Mouse (Mus musculus): ENCODE data around the gene Rnft2. TPM values are rescaled to one million over a fixed set of nuclear protein-coding genes. Genes with fewer than 3 reads are reported as not detected.

Gene Rnft2
- total and polyA plus RNA-seq, 3 experiments: 0.95 to 1.1 (median 1.0) TPM

GRCm38 (mm10) chr5:118192221-118192620 lies 52.7 kb downstream of the Rnft2 start:
- DNase-seq (ENCODE audit: low spot score) (no peak), ATAC-seq (ENCODE audit: extremely low read depth, insufficient number of reproducible peaks, low FRiP score, poor library complexity, severe bottlenecking) (no peak)
- TF ChIP-seq TAL1 (conservative IDR thresholded peaks at IDR 0.05; ENCODE audit: low read depth, low read length) (no peak), GATA1 (IDR thresholded peaks at IDR 0.05; ENCODE audit: borderline replicate concordance, low read length) (no peak), GATA2 (IDR thresholded peaks at IDR 0.05; ENCODE audit: borderline replicate concordance, low read depth, low read length) (no peak), POLR2AphosphoS5 (IDR thresholded peaks at IDR 0.05; ENCODE audit: insufficient replicate concordance, low read depth, low read length) (no peak), CTCF (IDR thresholded peaks at IDR 0.05; ENCODE audit: low read depth, low read length) (no peak)
- no peaks in the 10 kb centered on the region for H3K36me3 ChIP-seq (replicated peaks)
- no peaks in the 10 kb centered on the region for H3K4me1 ChIP-seq (ENCODE audit: insufficient read depth, low read depth, low read length)
- H3K27me3 ChIP-seq (ENCODE audit: insufficient read depth, low read length): peaks cover 3% of the 10 kb centered on the region; the same call in 1 of the 2 replicates
- no peak overlapping the region for H3K4me3 ChIP-seq (ENCODE audit: low read depth, low read length)
- H3K9me3 ChIP-seq (replicated peaks): no peaks in the 10 kb centered on the region

GRCm38 (mm10) chr5:118190491-118190890 lies 54.4 kb downstream of the Rnft2 start:
- Histone ChIP-seq H3K4me3 (ENCODE audit: low read depth, low read length) (no peak overlapping the region), H3K9me3 (replicated peaks) (no peaks in the 10 kb centered on the region), H3K36me3 (replicated peaks) (no peaks in the 10 kb centered on the region), H3K27me3 (ENCODE audit: insufficient read depth, low read length) (peaks cover 3% of the 10 kb centered on the region; the same call in 1 of the 2 replicates), H3K4me1 (ENCODE audit: insufficient read depth, low read depth, low read length) (no peaks in the 10 kb centered on the region)
- no peak for ATAC-seq (ENCODE audit: extremely low read depth, insufficient number of reproducible peaks, low FRiP score, poor library complexity, severe bottlenecking)
- DNase-seq (ENCODE audit: low spot score): no peak
- TF ChIP-seq GATA1 (IDR thresholded peaks at IDR 0.05; ENCODE audit: borderline replicate concordance, low read length) (no peak), GATA2 (IDR thresholded peaks at IDR 0.05; ENCODE audit: borderline replicate concordance, low read depth, low read length) (no peak), CTCF (IDR thresholded peaks at IDR 0.05; ENCODE audit: low read depth, low read length) (no peak), POLR2AphosphoS5 (IDR thresholded peaks at IDR 0.05; ENCODE audit: insufficient replicate concordance, low read depth, low read length) (no peak), TAL1 (conservative IDR thresholded peaks at IDR 0.05; ENCODE audit: low read depth, low read length) (no peak)

DNA sequence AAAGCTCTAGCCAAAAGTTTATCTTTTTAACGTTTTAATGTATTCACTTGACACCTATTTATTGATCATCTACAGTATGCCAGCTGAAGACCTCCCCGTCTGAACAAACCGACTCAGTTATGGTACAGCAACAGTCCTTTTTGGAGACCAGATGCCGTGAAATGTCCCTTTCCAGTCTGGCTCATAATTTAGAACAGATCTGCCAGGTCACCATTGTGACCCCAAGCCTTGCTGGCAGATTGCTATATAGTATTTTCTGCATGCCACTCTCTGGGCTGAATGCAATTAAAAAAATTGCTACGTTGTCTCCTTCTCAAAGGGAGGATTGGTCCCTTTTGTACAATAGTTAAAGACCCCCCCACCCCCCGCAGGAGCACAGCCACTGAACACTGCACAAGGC lies 56.6 kb downstream of the Rnft2 start:
- no peaks in the 10 kb centered on the region for H3K36me3 ChIP-seq (replicated peaks)
- no peaks in the 10 kb centered on the region for H3K4me1 ChIP-seq (ENCODE audit: insufficient read depth, low read depth, low read length)
- H3K27me3 ChIP-seq (ENCODE audit: insufficient read depth, low read length): peaks cover 3% of the 10 kb centered on the region; the same call in 1 of the 2 replicates
- no peaks in the 10 kb centered on the region for H3K9me3 ChIP-seq (replicated peaks)
- no peak for ATAC-seq (ENCODE audit: extremely low read depth, insufficient number of reproducible peaks, low FRiP score, poor library complexity, severe bottlenecking)
- no peak for TF ChIP-seq POLR2AphosphoS5 (IDR thresholded peaks at IDR 0.05; ENCODE audit: insufficient replicate concordance, low read depth, low read length)
- TF ChIP-seq TAL1 (conservative IDR thresholded peaks at IDR 0.05; ENCODE audit: low read depth, low read length): no peak
- TF ChIP-seq CTCF (IDR thresholded peaks at IDR 0.05; ENCODE audit: low read depth, low read length): no peak
- TF ChIP-seq GATA1 (IDR thresholded peaks at IDR 0.05; ENCODE audit: borderline replicate concordance, low read length): no peak
- TF ChIP-seq GATA2 (IDR thresholded peaks at IDR 0.05; ENCODE audit: borderline replicate concordance, low read depth, low read length): no peak
- H3K4me3 ChIP-seq (ENCODE audit: low read depth, low read length): no peak overlapping the region
- DNase-seq (ENCODE audit: low spot score): no peak

DNA sequence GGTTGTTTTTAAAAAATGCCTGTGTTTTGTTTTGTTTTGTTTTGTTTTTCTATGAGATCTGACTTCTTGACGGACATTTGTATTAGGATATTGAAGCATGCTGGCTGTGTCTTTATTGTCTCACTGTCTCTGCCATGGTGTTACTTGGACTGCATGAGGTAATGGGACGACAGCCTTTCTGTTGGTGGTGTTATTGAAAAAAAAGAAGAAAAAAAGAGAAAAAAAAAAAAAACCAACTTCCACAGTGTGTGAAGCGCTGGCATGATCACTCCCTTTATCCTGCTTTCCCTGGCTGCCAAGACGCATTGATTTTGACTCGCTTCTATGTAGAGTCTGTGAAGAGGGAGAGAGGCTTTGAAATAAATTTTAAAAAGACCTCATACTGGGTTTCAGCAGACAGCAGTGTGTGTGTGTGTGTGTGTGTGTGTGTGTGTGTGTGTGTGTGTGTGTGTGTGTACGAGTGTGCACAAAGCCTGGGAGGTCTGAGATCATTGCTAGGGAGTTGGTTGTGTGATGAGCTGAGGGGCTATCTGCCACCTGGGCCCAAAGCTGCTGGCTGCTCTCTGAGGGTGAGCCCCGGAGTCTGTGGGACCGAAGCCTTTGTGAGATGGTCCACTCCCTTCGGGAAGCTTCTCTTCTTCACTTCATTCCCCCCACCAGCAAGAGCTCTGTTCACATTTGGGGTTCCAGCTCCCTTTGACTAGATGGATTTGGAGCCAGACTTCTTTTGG lies 57.8 kb downstream of the Rnft2 start:
- Histone ChIP-seq H3K36me3 (replicated peaks) (no peaks in the 10 kb centered on the region), H3K4me1 (ENCODE audit: insufficient read depth, low read depth, low read length) (no peaks in the 10 kb centered on the region), H3K9me3 (replicated peaks) (no peaks in the 10 kb centered on the region), H3K4me3 (ENCODE audit: low read depth, low read length) (no peak overlapping the region), H3K27me3 (ENCODE audit: insufficient read depth, low read length) (peaks cover 3% of the 10 kb centered on the region; the same call in 1 of the 2 replicates)
- TF ChIP-seq GATA1 (IDR thresholded peaks at IDR 0.05; ENCODE audit: borderline replicate concordance, low read length): no peak
- TF ChIP-seq CTCF (IDR thresholded peaks at IDR 0.05; ENCODE audit: low read depth, low read length): no peak
- TF ChIP-seq POLR2AphosphoS5 (IDR thresholded peaks at IDR 0.05; ENCODE audit: insufficient replicate concordance, low read depth, low read length): no peak
- no peak for TF ChIP-seq GATA2 (IDR thresholded peaks at IDR 0.05; ENCODE audit: borderline replicate concordance, low read depth, low read length)
- no peak for TF ChIP-seq TAL1 (conservative IDR thresholded peaks at IDR 0.05; ENCODE audit: low read depth, low read length)
- DNase-seq (ENCODE audit: low spot score) (no peak), ATAC-seq (ENCODE audit: extremely low read depth, insufficient number of reproducible peaks, low FRiP score, poor library complexity, severe bottlenecking) (no peak)

- ATAC-seq (ENCODE audit: extremely low read depth, insufficient number of reproducible peaks, low FRiP score, poor library complexity, severe bottlenecking) (no peak), DNase-seq (ENCODE audit: low spot score) (no peak)
- TF ChIP-seq GATA1 (IDR thresholded peaks at IDR 0.05; ENCODE audit: borderline replicate concordance, low read length): no peak
- H3K4me1 ChIP-seq (ENCODE audit: insufficient read depth, low read depth, low read length): no peaks in the 10 kb centered on the region
- peaks cover 2% of the 10 kb centered on the region for H3K9me3 ChIP-seq (replicated peaks)
- H3K4me3 ChIP-seq (ENCODE audit: low read depth, low read length): no peak overlapping the region
- no peaks in the 10 kb centered on the region for H3K36me3 ChIP-seq (replicated peaks)
- H3K27me3 ChIP-seq (ENCODE audit: insufficient read depth, low read length): peaks cover 6% of the 10 kb centered on the region
These were observed 67.3 kb downstream of the Rnft2 start for GRCm38 (mm10) chr5:118177640-118178039.

GRCm38 (mm10) chr5:118175137-118175536 lies 69.8 kb downstream of the Rnft2 start:
- ATAC-seq (ENCODE audit: extremely low read depth, insufficient number of reproducible peaks, low FRiP score, poor library complexity, severe bottlenecking) (no peak), DNase-seq (ENCODE audit: low spot score) (no peak)
- TF ChIP-seq POLR2AphosphoS5 (IDR thresholded peaks at IDR 0.05; ENCODE audit: insufficient replicate concordance, low read depth, low read length): no peak
- no peak for TF ChIP-seq GATA1 (IDR thresholded peaks at IDR 0.05; ENCODE audit: borderline replicate concordance, low read length)
- no peak for TF ChIP-seq GATA2 (IDR thresholded peaks at IDR 0.05; ENCODE audit: borderline replicate concordance, low read depth, low read length)
- no peak for TF ChIP-seq CTCF (IDR thresholded peaks at IDR 0.05; ENCODE audit: low read depth, low read length)
- no peak for TF ChIP-seq TAL1 (conservative IDR thresholded peaks at IDR 0.05; ENCODE audit: low read depth, low read length)
- Histone ChIP-seq H3K27me3 (ENCODE audit: insufficient read depth, low read length) (peaks cover 24% of the 10 kb centered on the region), H3K4me1 (ENCODE audit: insufficient read depth, low read depth, low read length) (peaks cover 4% of the 10 kb centered on the region; the same call in 1 of the 2 replicates), H3K4me3 (ENCODE audit: low read depth, low read length) (no peak overlapping the region), H3K9me3 (replicated peaks) (peaks cover 6% of the 10 kb centered on the region), H3K36me3 (replicated peaks) (no peaks in the 10 kb centered on the region)
